Mouse (Mus musculus) lung, postnatal 0 days (tissue): ENCODE measurements around the gene Psat1.

ENCODE experiments used
- CTCF ChIP-seq: IDR thresholded peaks from 2 replicates; pipeline ENCODE4 v1.5.1; 2016; ENCODE audit warnings: antibody characterized with exemption, mild to moderate bottlenecking
- EP300 ChIP-seq: IDR thresholded peaks from 2 replicates; pipeline ENCODE4 v1.6.1; 2016; ENCODE audit warnings: antibody characterized with exemption, mild to moderate bottlenecking, control low read depth

DNA sequence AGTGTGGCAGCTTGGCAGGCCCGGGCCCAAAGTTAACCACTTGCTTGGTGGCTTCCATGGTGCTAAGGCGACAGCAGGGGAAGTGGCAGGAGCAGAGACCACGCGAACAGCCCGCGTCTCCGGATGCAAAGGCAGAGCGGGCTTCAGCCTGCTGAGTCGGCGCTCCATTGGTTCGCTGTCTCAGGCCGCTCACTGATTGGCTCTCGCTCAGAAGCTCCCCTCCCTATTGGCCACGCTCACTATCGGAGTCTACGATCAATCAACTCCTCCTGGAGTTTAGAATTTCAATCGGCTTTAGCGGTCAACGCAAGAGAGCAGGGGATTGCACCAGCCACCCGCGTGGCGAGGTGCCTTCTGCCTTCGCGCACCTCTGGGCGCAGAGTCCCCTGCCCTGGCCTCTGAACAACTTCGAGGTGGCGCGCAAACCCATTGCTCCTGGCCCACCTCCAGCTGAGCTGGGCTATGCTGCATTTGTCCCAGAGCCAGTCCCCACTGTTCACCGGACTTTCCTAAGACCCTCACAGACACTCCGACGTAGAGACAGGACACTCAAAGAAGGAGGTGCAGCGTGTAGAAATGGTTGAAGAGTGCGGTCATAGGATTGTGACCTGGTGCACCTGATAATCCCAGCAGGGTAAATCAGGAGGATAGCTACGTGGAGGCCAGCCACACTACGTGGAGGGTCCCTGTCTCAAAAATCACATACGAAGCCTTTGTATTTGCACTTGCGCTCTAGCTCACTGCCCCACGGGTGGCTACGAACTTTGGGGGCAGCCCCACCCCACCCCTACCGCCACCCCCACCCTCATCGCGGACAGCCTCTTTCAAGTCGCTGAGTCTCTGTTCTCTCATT is 22.0 kb downstream of the Psat1 start:
- TF ChIP-seq CTCF (peak; percentile 3), EP300 (no peak)
